ENCODE assay signal across 13 mouse cellular contexts in the genomic region with DNA sequence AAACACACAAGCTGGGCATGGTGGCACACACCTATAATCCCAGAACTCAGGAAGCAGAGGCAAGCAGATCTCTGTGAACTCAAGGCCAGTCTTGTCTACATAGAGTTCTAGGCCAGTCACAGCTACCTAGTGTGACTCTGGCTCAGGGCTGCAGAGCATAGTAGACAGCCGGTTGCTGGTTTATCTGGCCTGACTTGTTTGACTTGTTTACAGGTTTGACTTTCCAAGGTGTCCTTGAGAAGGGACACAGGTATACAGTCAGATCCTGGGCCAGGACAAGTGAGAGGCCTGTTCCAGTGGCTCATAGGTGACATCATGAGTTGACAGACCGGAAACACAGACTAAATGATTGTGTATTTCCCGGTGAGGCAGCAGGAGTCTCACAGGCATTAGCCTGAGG. TPM values are rescaled to one million over a fixed set of nuclear protein-coding genes. Genes with fewer than 3 reads are reported as not detected.
"Had no signal": no experiment of that assay in that cellular context is flagged by ENCODE, and none has a peak within 500 bp of the region (broad histone marks: within the 10 kb centered on the region; RNA-seq: fewer than 3 reads in every experiment).

No protein-coding gene starts in this region.

- H3K4me2 ChIP-seq: limb, embryonic 13.5 days; midbrain, embryonic 13.5 days; neural tube, embryonic 15.5 days had no signal

- H3K9me3 ChIP-seq: limb, embryonic 13.5 days; midbrain, embryonic 13.5 days; neural tube, embryonic 15.5 days had no signal

- H3K9ac ChIP-seq: limb, embryonic 13.5 days; liver, embryonic 14.5 days; midbrain, embryonic 13.5 days; neural tube, embryonic 15.5 days had no signal

- H3K27ac ChIP-seq: kidney, postnatal 0 days; limb, embryonic 13.5 days; liver, embryonic 14.5 days; midbrain, embryonic 13.5 days; neural tube, embryonic 15.5 days had no signal

- H3K36me3 ChIP-seq: limb, embryonic 13.5 days had no signal

- DNase-seq: left cerebral cortex, postnatal 4 days; lung, adult 2 months; lung, postnatal 36 days; thymus, postnatal 4 days had no signal

- H3K4me1 ChIP-seq: limb, embryonic 13.5 days; midbrain, embryonic 13.5 days; neural tube, embryonic 15.5 days had no signal

- ATAC-seq: lung, postnatal 0 days; midbrain, embryonic 13.5 days had no signal

- H3K4me3 ChIP-seq: limb, embryonic 13.5 days; midbrain, embryonic 13.5 days; myocyte; neural tube, embryonic 15.5 days had no signal

RNA-seq across cellular contexts. Expression of gene Utf1, which starts 6.5 kb away (rescaled TPM):
- polyA plus RNA-seq: kidney, postnatal 0 days; liver, adult 2 months; liver, embryonic 14.5 days; lung, adult 2 months; lung, postnatal 0 days; midbrain, embryonic 13.5 days; myocyte; neural tube, embryonic 11.5 days; neural tube, embryonic 15.5 days had no signal

RNA-seq across cellular contexts. Expression of gene 6430531B16Rik, which starts 41.4 kb away (rescaled TPM):
- polyA plus RNA-seq: liver, embryonic 14.5 days; neural tube, embryonic 11.5 days had no signal

RNA-seq across cellular contexts. Expression of gene Kndc1, which starts 42.6 kb away (rescaled TPM):
- polyA plus RNA-seq: liver, adult 2 months had no signal
